Mouse (Mus musculus): ENCODE data around the gene Tiam2. TPM values are rescaled to one million over a fixed set of nuclear protein-coding genes. Genes with fewer than 3 reads are reported as not detected.

Gene Tiam2
- polyA plus RNA-seq, 1 experiment from 2014 or later, result 3.4 TPM

GRCm38 (mm10) chr17:3442526-3443401, 116.4 kb downstream of the Tiam2 start:
- H3K36me3 ChIP-seq, result no peaks in the 10 kb centered on the region
- ATAC-seq, result no peak; the same call in 1 of the 2 replicates
- WGBS, result 52% methylated on average over 10 of the region's 10 CpGs

GRCm38 (mm10) chr17:3446191-3446950, 120.0 kb downstream of the Tiam2 start:
- no peaks in the 10 kb centered on the region for H3K27me3 ChIP-seq (replicated peaks)
- 49% methylated on average over 8 of the region's 8 CpGs for WGBS
- no peak overlapping the region for H3K9ac ChIP-seq
- ATAC-seq, result peak; percentile 34; the same call in 1 of the 2 replicates
- H3K4me1 ChIP-seq (replicated peaks), result 0 out of 2 replicates have a peak, but pooled peaks cover 5% of the 10 kb centered on the region
- H3K4me2 ChIP-seq (replicated peaks), result no peak overlapping the region
- no peaks in the 10 kb centered on the region for H3K9me3 ChIP-seq
- no peak overlapping the region for H3K4me3 ChIP-seq (replicated peaks)
- H3K36me3 ChIP-seq, result no peaks in the 10 kb centered on the region
- no peak overlapping the region for H3K27ac ChIP-seq

More at GRCm38 (mm10) chr17:3442526-3443401, 116.4 kb downstream of the Tiam2 start:
- Histone ChIP-seq H3K4me2 (replicated peaks) (no peak overlapping the region), H3K9me3 (no peaks in the 10 kb centered on the region), H3K27ac (no peak overlapping the region), H3K4me3 (replicated peaks) (no peak overlapping the region), H3K9ac (no peak overlapping the region), H3K4me1 (replicated peaks) (0 out of 2 replicates have a peak, but pooled peaks cover 5% of the 10 kb centered on the region), H3K27me3 (replicated peaks) (no peaks in the 10 kb centered on the region)

- Histone ChIP-seq H3K27me3 (replicated peaks) (no peaks in the 10 kb centered on the region), H3K4me3 (replicated peaks) (no peak overlapping the region), H3K9ac (no peak overlapping the region), H3K4me1 (replicated peaks) (0 out of 2 replicates have a peak, but pooled peaks cover 5% of the 10 kb centered on the region), H3K4me2 (replicated peaks) (no peak overlapping the region), H3K9me3 (no peaks in the 10 kb centered on the region), H3K36me3 (no peaks in the 10 kb centered on the region), H3K27ac (no peak overlapping the region)
- WGBS, result 34% methylated on average over 3 of the region's 3 CpGs
- ATAC-seq, result peak; percentile 83
Observed at GRCm38 (mm10) chr17:3448725-3449124, 122.4 kb downstream of the Tiam2 start.

DNA sequence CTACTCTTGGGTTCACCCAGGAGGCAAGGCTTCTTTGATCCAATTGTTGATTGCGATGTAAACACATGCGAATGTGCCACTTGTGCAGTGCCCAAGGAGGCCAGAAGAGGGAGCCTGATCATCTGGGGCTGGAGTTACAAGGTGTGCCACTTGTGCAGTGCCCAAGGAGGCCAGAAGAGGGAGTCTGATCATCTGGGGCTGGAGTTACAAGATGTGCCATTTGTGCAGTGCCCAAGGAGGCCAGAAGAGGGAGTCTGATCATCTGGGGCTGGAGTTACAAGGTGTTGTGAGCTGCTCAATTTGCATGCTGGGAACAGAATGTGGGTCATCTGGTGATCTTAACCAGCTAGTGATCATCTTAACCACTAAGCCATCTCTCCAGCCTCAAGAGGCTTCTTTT, 124.7 kb downstream of the Tiam2 start:
- Histone ChIP-seq H3K27me3 (replicated peaks) (no peaks in the 10 kb centered on the region), H3K4me2 (replicated peaks) (no peak overlapping the region), H3K4me1 (replicated peaks) (0 out of 2 replicates have a peak, but pooled peaks cover 2% of the 10 kb centered on the region), H3K9me3 (no peaks in the 10 kb centered on the region), H3K4me3 (replicated peaks) (no peak overlapping the region), H3K27ac (no peak overlapping the region), H3K36me3 (no peaks in the 10 kb centered on the region), H3K9ac (no peak overlapping the region)
- ATAC-seq, result peak; percentile 55; the same call in 1 of the 2 replicates
- WGBS, result 75% methylated on average over 2 of the region's 2 CpGs

DNA sequence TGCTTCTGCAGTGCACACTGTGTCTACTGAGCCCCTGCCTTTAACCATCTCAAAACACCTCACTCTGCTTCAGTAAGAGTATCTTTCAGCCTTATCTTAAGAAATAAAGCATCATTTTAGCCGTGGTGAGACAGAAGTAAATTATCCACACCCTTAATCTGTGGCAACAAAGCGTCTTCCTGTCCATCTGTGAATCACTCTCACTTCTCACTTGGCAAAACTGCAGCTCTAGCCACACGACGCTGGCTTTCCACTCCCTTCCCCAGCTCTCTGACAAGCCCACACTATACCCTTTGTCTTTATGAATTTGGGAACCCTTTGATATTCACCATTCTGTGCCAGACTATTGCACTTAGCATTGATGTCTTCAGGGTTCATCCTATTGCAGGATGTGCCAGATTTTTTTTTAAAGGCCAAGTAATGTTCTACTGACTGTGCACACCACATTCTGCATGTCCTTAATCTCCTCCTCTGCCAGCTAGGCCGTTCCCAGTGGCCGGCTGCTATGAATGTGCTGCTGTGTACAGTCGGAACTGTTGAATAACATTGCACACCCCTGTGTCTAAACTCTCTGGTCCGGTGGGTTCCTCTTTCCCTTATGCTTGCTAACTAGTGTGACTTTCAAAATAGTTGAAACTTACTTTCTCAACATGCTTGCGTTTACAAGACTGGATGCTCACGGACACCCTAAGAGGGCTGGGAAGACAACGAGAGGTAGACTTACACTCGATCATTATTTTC, 126.4 kb downstream of the Tiam2 start:
- no peak for ATAC-seq
- 82% methylated on average over 12 of the region's 12 CpGs for WGBS
- Histone ChIP-seq H3K36me3 (no peaks in the 10 kb centered on the region), H3K9me3 (no peaks in the 10 kb centered on the region), H3K4me3 (replicated peaks) (no peak overlapping the region), H3K9ac (no peak overlapping the region), H3K27ac (no peak overlapping the region), H3K27me3 (replicated peaks) (no peaks in the 10 kb centered on the region), H3K4me1 (replicated peaks) (no peaks in the 10 kb centered on the region), H3K4me2 (replicated peaks) (no peak overlapping the region)

- Histone ChIP-seq H3K27me3 (replicated peaks) (no peaks in the 10 kb centered on the region), H3K4me3 (replicated peaks) (no peak overlapping the region), H3K4me1 (replicated peaks) (no peaks in the 10 kb centered on the region), H3K4me2 (replicated peaks) (no peak overlapping the region), H3K27ac (no peak overlapping the region), H3K9me3 (no peaks in the 10 kb centered on the region), H3K36me3 (no peaks in the 10 kb centered on the region), H3K9ac (no peak overlapping the region)
- WGBS, result 28% methylated on average over 10 of the region's 10 CpGs
- no peak for ATAC-seq
Observed at GRCm38 (mm10) chr17:3453946-3454345, 127.6 kb downstream of the Tiam2 start.

GRCm38 (mm10) chr17:3454850-3455249, 128.5 kb downstream of the Tiam2 start:
- no peak overlapping the region for H3K9ac ChIP-seq
- no peaks in the 10 kb centered on the region for H3K4me1 ChIP-seq (replicated peaks)
- WGBS, result 81% methylated on average over 9 of the region's 9 CpGs
- H3K27ac ChIP-seq, result no peak overlapping the region
- no peak for ATAC-seq
- no peaks in the 10 kb centered on the region for H3K27me3 ChIP-seq (replicated peaks)
- no peak overlapping the region for H3K4me3 ChIP-seq (replicated peaks)
- no peaks in the 10 kb centered on the region for H3K9me3 ChIP-seq
- no peak overlapping the region for H3K4me2 ChIP-seq (replicated peaks)
- H3K36me3 ChIP-seq, result no peaks in the 10 kb centered on the region

DNA sequence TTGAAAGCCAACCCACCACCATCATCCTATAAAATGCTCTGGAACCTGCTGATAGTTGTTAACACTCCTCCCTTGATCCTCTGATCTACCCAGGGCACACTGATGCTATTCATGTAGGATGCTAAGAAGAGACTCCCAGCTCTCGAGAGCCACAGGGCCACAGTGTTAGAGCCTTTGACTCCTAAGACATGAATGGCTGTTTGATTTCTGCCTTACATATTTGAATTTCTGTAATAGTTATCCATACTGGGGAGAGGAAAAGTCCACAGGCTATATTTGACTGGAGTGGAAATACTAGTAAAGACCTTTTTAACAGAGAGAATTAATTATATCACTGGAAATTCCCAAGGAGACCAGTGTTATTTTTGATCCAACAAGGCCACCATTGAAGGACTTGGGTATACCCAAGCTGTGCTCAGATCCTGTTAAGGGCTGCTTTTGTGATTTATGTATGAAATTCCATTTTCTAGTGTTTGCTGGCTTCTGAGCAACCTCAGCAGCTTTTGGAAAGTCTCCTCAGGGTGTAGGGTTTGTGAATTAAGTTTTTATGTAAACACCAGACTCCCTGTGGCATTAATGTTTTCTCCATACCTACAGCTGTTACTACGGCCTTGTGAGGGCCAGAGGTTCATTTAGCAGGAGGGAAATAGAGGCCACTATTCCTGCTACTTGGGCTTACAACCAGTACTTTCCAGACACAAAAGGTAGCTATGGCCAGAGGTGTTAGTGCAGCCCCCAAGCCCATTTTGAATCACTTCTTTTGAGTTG, 131.7 kb downstream of the Tiam2 start:
- Histone ChIP-seq H3K4me1 (replicated peaks) (no peaks in the 10 kb centered on the region), H3K4me2 (replicated peaks) (no peak overlapping the region), H3K27ac (no peak overlapping the region), H3K4me3 (replicated peaks) (no peak overlapping the region), H3K9me3 (no peaks in the 10 kb centered on the region), H3K27me3 (replicated peaks) (no peaks in the 10 kb centered on the region), H3K36me3 (no peaks in the 10 kb centered on the region), H3K9ac (no peak overlapping the region)
- ATAC-seq, result no peak
- 65% methylated on average over 2 of the region's 2 CpGs for WGBS

- ATAC-seq, result no peak
- no peaks in the 10 kb centered on the region for H3K27me3 ChIP-seq (replicated peaks)
- no peak overlapping the region for H3K9ac ChIP-seq
- no peak overlapping the region for H3K4me3 ChIP-seq (replicated peaks)
- no peak overlapping the region for H3K4me2 ChIP-seq (replicated peaks)
- 0 out of 2 replicates have a peak, but pooled peaks cover 2% of the 10 kb centered on the region for H3K4me1 ChIP-seq (replicated peaks)
- H3K36me3 ChIP-seq, result no peaks in the 10 kb centered on the region
- no peaks in the 10 kb centered on the region for H3K9me3 ChIP-seq
- WGBS, result 65% methylated on average over 4 of the region's 4 CpGs
- H3K27ac ChIP-seq, result no peak overlapping the region
Observed at GRCm38 (mm10) chr17:3465861-3466260, 139.5 kb downstream of the Tiam2 start.

DNA sequence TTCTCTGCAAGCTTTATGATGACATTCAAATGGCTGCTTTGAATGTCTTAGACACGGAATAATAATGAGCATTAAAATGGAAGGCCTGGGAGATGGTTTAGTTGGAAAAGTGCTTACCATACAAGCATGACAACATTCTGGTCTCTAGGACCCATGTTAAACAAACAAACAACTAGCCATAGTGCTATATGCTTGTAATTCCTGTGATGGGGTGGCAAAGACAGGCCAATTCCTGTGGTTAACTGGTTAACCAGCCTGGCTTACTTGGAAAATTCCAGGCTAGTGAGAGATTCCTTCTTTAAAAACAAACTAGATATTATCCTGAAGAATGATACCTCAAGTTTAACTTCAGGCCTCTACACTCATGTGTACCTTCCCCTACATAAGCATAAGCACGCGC, 140.3 kb downstream of the Tiam2 start:
- Histone ChIP-seq H3K27me3 (replicated peaks) (no peaks in the 10 kb centered on the region), H3K27ac (no peak overlapping the region), H3K4me1 (replicated peaks) (0 out of 2 replicates have a peak, but pooled peaks cover 2% of the 10 kb centered on the region), H3K9me3 (no peaks in the 10 kb centered on the region), H3K4me3 (replicated peaks) (no peak overlapping the region), H3K4me2 (replicated peaks) (no peak overlapping the region), H3K9ac (no peak overlapping the region), H3K36me3 (no peaks in the 10 kb centered on the region)
- ATAC-seq, result no peak
- WGBS, result 91% methylated on average over 3 of the region's 3 CpGs

DNA sequence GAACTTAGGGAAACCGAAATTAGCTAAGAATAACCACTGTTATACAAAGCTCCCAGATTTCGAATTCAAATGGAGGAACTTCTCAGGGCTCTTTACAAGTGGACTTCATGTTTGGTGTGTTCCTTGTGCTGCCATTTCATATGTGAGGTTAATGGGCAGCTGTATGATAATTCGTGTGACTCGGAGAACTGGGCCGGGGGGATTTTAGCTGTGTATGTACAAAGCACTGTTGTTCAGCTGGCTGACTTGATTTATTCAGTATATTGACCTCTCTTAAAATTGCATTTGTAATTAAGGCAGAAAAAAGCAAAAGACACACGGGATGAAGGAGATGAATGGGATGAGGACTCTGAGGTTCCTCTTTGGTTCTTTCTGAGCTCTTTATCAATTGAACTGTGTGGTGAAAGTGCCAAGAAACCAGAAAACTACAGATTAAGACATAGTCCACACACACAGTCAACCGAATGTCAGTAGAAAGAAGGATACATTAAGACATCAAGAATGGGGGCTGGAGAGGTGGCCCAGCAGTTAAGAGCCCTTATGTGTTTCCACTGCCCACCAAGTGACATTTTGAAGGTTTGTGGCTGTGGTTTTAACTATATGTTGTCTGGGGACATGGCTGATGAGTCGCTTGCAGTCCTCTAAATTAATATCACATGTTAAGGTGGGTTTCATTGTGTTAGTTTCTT, 141.4 kb downstream of the Tiam2 start:
- Histone ChIP-seq H3K9ac (no peak overlapping the region), H3K4me2 (replicated peaks) (no peak overlapping the region), H3K27me3 (replicated peaks) (no peaks in the 10 kb centered on the region), H3K4me1 (replicated peaks) (0 out of 2 replicates have a peak, but pooled peaks cover 2% of the 10 kb centered on the region), H3K36me3 (no peaks in the 10 kb centered on the region), H3K9me3 (no peaks in the 10 kb centered on the region), H3K4me3 (replicated peaks) (no peak overlapping the region), H3K27ac (no peak overlapping the region)
- no peak for ATAC-seq
- 78% methylated on average over 8 of the region's 8 CpGs for WGBS
